Mouse (Mus musculus): Measurements from ENCODE around the gene Clk2.
A peak's percentile ranks its signal among the peaks of the same experiment; 100 is the strongest.
"Not testable (repeated sequence)": the region's sequence is repeated elsewhere in the genome, so short reads cannot be mapped to it uniquely, and the experiment has no call there.

Clk2 gene

DNA sequence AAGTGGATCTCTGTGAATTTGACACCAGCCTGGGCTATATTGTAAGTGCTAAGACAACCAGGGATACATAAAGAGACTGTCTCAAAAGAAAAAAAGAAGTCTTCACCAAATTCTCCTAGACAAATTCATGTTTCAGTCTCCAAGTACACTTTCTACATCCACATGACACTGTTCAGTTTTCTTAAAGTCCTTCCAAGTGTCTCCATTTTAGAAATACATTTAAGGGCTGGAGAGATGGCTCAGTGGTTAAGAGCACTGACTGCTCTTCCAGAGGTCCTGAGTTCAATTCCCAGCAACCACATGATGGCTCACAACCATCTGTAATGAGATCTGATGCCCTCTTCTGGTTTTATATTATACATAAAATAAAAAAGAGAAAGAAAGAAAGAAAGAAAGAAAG lies 3.4 kb upstream of the Clk2 start:
- DNase-seq = not testable (repeated sequence)

DNA sequence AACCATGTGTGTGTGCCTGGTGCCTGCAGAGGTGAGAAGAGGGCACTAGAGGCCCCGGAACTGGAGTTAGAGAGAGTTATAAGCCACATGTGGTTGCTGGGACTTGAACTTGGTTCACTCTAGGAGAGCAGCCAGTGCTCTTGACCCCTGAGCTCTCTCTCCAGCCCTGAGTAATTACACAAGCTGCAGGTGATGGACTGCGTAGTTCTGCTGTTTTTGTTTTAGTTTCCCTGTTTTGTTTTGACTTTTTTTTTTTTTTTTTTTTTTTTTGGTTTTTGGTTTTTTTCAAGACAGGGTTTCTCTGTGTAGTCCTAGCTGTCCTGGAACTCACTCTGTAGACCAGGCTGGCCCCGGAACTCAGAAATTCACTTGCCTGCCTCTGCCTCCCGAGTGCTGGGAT lies 2.8 kb upstream of the Clk2 start:
- DNase-seq = no peak

DNA sequence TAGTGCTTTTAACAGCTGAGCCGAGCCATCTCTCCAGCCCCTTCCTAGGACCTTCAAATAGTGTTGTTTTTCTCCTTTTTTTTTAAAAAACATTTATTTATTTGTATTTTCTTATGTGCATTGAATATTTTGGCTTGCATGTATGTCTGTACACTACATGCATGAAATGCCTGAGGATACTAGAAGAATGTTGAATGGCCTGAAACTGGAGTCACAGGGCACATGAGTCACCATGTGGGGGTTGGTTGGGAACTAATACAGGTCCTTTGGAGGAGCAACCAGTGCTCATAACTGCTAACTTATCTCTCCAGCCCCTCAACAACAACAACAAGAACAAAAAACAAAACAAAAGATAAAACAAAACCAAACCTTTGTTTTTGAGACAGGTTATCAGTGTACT lies 1.5 kb upstream of the Clk2 start:
- DNase-seq = no peak

DNA sequence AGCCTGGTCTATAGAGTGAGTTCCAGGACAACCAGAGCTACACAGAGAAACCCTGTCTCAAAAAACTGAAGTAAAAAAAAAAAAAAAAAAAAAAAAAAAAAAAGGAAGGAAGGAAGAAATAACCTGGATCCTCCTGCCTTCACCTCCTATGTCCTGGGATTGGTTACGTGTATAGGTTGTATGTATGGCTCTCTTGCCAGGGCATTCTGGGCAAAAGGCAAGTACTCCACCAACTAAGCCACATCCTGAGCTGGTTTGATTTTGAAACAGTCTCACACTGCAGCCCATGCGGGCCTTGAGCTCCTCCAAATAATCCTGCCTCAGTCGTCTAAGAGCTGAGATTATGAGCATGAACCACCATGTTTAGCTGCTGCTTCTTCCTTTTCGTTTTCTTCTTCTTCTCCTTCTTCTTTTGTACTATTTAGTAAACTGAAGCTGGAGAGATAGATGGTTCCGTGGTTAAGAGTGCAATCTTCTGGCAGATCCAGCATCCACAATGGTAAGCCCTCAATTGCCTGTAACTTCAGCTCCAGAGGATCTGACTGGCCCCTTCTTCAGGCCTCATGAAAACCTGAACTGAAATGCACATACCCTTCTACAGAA lies 851 bp upstream of the Clk2 start:
- no peak for DNase-seq

DNA sequence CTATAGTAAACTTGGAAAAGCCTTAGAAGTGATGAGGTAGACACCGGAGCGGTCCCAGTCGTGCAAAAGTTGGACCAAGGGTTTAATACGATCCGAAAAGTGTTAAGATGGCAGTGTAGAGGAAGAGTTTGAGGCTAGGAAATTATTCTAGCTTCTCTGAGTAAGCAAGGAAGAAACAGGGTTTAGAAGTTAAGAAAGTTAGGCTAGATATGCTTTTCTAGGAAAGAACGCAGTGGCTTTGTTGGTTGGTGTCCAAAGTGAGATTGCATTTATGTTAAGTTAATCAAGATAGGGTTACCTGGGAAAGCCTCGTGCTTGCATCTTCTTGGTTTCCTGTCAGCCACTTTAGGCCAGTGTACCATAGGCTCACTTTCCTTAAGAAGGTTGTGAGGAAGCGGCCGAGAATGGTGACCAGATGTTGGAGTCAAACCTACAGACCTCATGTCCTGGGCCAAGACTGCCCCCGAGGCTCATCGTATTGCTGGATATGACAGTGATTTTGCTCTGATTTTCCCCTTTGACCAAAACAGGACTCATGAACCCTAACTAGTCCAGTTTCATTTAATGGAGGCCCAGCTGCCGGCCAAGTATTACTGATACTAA lies 774 bp downstream of the Clk2 start:
- DNase-seq = no peak

DNA sequence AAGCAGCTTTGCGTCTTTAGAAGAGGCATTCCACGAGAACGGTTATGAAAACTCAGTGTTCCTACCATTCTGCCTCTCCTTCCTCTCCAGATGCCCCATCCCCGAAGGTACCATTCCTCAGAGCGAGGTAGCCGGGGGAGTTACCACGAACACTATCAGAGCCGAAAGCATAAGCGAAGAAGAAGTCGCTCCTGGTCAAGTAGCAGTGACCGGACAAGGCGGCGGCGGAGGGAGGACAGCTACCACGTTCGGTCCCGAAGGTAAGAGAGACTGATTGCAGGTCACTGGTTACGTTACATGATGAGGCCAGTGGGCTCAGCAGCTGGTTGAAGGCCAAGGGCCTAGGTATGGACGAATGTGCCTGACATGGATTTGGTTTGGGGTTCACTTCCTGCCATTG lies 2.4 kb downstream of the Clk2 start:
- no peak for DNase-seq

DNA sequence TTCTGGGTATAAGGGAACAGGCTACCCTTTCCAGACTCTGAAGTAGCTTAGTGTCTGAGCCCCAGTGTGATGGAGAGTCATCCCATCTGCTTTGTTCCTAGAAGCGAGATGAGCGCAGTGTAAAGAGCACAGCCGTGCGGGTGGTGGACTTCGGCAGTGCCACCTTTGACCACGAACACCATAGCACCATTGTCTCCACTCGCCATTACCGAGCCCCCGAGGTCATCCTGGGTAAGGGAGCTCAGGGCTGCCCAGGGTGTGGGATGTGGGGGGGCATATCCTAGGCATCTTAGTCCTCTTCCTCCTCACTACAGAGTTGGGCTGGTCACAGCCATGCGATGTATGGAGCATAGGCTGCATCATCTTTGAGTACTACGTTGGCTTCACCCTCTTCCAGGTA lies 10.2 kb downstream of the Clk2 start:
- DNase-seq = no peak

DNA sequence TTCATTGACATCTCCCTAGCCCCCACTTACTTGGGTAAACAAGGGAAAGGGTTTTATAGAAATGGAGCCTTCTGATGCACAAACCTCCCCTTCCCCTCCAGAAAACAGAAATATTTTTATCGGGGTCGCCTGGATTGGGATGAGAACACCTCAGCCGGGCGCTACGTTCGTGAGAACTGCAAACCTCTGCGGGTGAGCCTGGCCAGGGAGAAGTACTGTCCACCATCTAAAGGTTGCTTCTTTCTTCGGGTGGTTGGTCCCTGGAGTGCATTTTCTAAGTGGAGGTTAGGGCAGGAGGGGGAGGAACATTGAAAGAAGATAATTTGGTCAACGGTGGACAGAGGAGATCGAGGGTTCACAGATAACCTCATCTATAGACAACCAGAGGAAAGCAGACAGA lies 10.9 kb downstream of the Clk2 start:
- DNase-seq = no peak

DNA sequence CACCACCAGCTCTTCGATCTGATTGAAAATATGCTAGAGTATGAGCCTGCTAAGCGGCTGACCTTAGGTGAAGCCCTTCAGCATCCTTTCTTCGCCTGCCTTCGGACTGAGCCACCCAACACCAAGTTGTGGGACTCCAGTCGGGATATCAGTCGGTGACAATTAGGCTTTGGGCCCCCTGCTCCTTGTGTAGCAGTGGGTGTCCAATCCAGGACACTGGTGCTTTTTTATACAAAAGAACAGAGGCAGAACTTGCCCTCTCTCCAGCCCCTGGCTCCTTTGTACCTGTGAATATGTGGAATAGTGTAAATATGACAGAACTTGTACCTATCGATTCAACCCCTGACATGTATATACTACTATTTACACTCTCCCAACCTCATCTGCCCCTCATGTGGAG lies 11.8 kb downstream of the Clk2 start:
- DNase-seq = no peak

DNA sequence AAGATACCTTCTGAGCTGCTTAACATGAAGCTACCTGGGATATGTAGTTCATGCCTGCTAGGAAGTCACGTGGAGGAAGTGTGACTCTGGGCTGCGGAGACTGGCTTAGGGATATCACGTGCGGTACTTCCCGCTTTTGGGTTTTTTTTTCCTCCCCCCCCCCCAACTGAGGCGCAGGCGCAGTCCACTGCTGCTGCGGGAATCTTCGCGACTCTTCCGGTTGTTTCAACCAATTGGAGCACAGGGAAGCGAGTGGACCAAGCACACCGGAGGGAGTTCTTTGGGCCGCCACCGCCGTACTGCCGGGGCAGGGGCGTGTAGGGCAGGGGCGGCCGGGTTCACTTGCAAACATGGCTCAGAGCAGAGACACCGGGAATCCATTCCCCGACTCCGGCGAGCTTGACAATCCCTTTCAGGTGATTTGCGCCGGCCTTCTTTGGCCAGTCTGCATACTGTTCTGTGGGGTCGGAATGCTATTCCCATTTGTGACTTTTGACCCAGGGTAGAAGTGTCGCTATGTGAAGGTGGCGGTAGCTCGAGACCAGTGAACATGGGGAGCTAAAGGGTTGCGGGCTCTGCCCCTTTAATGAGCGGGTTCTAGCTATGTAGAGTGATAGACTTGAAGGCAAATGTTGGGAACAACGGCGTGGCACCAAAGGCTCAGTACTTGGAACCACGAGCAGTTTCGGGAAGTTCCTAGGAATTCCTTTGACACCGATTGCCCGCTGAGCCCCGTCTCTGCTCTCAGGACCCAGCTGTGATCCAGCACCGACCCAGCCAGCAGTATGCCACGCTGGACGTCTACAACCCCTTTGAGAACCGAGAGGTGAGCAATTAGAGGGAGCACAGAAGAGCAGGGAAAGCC lies 12.9 kb downstream of the Clk2 start, which contains the start of gene Scamp3:
Gene Scamp3 (plus strand): TSS at position 232 of the 865 bp plus-strand sequence.
- DNase-seq = peak; percentile 91 to 96

DNA sequence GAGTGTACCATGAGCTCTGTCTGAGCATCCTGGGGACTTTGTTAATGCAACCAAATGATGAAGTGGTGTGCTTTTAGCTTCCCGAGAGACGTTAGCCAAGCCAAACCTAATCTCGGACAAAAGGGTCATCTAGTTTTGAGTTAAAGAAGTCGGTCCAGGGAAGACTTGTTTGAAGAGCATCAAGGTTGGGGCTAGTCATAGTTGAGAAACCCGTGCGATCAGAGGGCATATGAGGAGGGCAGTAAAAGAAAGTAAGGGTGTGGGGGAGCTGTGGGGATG lies 13.5 kb downstream of the Clk2 start:
- DNase-seq = no peak

DNA sequence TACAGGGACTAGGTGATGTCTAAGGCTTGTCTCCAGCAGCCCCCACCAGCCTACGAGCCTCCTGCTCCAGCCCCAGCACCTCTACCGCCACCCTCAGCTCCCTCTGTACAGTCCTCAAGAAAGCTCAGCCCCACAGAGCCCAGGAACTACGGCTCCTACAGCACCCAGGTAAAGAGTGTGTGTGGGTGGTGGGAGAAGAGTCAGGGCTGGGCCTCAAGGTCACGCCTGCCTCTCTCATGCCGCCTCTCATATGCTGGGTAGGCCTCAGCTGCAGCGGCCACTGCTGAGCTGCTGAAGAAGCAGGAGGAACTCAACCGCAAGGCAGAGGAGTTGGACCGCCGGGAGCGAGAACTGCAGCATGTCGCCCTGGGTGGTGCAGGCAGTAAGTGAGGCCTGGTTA lies 14.5 kb downstream of the Clk2 start:
- DNase-seq = no peak

DNA sequence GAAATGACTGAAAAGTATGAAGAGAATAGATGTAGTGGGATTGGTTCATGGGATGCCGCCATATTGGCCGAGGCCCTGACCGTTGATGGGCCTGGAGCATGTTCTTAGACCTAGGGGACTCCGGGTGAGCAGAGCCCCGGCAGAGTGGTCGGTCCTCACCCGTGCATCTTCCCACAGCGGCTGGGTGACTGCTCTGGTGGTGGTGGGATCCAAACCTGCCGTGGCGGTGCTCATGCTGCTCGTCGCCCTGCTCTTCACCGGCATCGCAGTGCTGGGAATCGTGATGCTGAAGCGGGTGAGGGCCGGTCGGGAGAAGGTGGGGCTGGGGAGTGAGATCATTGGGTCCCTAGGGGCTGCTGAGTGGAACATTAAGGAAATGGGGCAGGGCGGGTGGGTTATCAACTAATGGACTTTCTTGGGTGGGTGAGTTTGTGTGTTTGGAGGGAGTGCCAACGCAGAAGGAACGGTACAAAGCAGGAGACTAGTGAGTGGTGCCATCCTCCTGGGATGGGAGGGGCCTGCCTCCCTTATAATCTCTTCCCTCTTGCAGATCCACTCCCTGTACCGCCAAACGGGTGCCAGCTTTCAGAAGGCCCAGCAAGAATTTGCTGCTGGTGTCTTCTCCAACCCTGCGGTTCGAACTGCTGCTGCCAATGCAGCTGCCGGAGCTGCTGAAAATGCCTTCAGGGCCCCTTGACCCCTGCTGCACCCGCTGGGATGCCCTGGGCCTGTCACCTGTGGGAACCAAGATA lies 17.3 kb downstream of the Clk2 start:
- DNase-seq = no peak

DNA sequence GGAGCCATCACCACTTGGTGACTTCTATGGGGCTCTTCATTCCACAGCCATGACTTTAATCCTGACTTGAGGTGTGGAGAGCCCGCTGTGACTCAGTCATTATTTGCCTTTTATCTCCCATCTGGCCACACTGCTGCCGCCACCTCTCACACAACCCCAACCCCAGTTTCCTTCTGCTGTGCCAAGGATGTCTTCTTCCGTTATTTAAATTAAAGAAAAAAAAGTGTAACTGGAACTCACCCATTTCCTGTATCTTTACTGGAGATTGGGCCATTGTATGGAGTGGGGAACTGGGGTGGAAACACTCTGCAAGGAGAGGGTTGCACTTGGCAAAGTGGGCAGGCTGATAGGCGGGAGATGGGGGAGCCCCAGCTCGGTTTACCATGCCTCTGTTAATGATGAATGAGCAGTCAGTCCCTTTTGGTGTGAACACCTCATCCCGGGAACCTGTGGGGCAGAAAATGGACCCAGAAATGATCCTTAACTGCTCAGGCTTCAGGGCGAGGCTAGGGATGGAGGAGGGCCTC lies 18.0 kb downstream of the Clk2 start:
- DNase-seq = no peak

DNA sequence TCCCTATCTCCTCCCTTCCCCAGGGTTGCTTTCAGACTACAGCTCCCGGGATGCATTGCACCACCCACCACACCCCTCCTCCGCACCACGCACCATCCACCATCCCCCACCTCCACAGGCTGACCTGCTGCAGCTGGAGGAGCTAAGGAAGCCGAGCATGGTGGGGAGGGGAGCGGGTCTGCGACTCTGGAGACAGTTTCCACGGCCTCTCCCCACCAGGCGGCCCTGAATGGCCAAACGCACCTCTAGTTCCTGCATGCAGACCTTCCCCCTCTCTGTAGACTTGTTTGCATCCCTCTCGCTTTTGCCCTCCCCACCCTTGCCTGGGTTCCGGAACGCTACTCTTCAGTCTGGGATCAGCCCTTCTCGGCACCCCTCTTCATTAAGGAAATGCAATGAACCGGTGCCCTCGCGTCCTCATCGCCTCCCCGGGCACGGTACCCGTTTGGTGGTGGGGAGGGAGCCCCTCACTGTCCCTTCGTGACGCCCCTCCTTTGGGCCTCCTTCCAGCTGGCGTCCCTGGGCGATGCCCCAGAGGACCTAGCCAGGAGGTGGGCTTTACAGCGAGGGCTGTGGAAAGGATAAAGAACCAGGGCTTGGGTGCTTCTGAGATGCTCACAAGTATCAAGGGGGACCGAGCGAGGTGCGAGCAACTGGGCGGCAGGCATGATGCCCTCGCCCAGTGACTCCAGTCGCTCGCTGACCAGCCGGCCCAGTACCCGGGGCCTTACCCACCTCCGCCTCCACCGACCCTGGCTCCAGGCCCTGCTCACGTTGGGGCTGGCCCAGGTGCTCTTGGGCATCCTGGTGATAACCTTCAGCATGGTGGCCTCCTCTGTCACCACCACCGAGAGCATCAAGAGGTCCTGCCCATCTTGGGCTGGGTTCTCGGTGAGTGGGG lies 18.7 kb downstream of the Clk2 start, which contains the start of gene Fam189b:
Gene Fam189b (plus strand): TSS at position 86 of the 901 bp plus-strand sequence.
- peak; percentile 82 to 90 for DNase-seq

DNA sequence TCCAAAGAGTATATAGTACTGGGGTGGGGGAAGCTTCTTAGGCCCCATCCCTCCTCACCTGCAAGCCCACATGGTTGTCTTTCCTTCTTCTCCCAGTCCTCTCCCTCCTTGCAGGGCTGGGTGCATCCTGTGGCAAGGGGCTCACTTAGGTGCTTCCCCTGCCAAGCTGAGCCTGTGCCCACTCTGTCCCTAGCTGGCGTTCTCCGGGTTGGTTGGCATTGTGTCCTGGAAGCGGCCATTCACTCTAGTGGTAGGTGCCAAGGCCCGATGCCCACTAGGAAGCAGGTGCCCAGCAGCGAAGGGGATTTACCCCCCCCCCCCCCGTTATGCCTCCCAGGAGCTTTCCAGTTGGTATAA lies 19.3 kb downstream of the Clk2 start:
- no peak for DNase-seq

DNA sequence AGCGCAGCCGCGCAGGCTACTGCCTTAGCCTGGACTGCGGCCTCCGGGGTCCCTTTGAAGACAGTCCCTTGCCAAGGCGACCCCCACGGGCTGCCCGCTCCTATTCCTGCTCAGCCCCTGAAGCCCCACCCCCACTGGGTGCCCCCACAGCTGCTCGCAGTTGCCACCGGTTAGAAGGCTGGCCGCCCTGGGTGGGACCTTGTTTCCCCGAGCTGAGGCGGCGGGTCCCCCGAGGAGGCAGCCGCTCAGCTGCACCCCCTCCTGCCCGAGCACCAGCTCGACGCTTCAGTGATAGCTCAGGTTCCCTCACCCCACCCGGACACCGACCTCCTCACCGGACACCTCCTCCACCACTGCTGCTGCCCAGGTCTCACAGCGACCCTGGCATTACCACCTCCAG lies 22.6 kb downstream of the Clk2 start:
- no peak for DNase-seq

DNA sequence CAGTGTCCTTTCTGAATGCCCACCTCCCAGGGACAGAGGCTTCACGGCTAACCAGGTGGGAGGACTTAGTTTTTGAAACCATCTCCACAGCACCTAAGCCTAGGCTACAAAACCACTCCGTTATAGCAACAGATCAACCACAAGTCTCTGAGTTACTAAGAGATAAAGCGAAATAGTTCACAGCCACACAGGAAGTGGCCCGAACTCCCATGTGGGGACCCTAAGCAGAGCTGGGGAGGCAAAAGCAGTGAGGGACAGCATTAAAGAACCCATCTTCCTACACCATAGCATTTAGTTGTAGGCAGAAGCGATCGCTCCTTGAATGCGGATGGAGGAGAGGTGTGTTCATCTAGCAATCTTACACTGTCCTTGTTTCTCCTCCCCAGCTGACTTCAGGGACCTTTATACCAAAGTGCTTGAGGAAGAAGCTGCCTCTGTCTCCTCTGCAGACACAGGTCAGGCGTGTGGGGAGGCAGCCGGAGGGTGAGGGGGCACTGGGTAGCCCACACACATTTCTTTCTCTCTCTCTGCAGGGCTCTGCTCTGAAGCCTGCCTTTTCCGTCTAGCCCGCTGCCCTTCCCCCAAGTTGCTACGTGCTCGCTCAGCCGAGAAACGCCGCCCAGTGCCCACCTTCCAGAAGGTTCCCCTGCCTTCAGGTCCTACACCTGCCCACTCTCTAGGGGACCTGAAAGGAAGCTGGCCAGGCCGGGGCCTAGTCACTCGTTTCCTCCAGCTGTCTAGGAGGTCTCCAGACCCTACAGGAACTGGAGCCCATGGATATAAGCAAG lies 23.3 kb downstream of the Clk2 start:
- no peak for DNase-seq

DNA sequence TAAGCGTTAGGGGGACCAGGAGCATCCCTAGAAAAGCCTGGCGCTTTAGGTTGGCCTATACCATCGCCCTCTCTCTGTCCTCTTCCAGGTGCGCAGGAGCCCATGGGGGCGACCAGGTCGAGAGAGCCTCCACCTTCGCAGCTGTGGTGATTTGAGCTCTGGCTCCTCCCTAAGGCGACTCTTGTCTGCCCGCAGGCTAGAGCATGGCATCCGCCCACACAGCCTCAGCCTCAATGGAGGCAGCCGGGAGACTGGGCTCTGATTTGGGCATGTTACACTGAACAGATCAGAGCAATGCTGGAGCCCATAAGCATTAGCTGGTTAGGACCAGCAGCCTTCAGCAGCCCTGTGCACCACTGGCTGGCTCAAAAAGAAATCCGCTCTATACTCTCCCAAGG lies 23.9 kb downstream of the Clk2 start:
- no peak for DNase-seq

DNA sequence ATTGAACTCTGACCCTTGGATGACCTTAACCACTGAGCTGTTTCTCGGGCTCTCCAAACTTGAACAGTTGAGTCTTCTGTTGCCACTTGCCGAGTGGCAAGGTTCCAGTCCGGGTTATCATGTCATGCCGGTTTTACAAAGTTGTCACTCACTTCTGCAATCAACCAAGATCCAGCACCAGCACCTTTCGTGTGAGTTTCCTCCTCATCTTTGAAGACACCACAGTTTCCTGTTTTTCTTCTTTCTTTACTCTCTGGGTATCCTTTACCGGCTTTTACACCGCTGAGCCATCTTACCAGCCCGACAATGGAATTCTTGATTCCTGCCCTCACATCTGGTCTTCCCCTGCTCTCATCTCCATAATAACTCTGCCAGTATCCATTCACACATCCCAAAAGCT lies 25.8 kb downstream of the Clk2 start:
- DNase-seq = no peak

DNA sequence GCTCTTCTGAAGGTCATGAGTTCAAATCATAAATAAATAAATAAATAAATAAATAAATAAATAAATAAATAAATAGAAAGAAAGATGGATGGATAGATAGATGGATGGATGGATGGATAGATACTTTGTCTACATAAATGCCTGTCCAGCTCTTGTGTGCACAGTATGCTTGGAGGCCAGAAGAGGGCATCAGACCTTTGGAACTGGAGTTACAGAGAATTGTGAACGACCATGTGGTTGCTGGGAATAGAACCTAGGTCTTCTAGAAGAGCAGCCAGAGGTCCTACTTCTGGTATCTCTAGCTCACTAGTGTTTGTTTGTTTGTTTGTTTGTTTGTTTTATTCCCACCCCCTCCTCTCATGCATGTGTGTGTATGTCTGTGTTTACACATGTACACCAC lies 28.8 kb downstream of the Clk2 start:
- no peak for DNase-seq

All from kidney, postnatal 25 days (tissue).